8 mouse cellular contexts compared by ENCODE assay signal in genomic region chrX:73948647-73949046, GRCm38 (mm10). TPM values are rescaled to one million over a fixed set of nuclear protein-coding genes. Genes with fewer than 3 reads are reported as not detected.
A peak's percentile ranks its signal among the peaks of the same experiment; 100 is the strongest.
DNase-seq lines count a peak whose midpoint lies in the region; ATAC-seq lines count a peak whose summit lies in the region.

No protein-coding gene starts in this region.

- no peak overlapping the region for H3K4me3 ChIP-seq in hindbrain, embryonic 15.5 days
- H3K4me3 ChIP-seq in megakaryocyte, embryonic 14.5 days (replicated peaks) = peak overlapping the region; percentile 29

- H3K9me3 ChIP-seq in hindbrain, embryonic 15.5 days = no peaks in the 10 kb centered on the region
- no peaks in the 10 kb centered on the region for H3K9me3 ChIP-seq in megakaryocyte, embryonic 14.5 days

- H3K27ac ChIP-seq in hindbrain, embryonic 15.5 days (replicated peaks) = no peak overlapping the region

- WGBS in hindbrain, embryonic 15.5 days = 23% methylated on average over 4 of the region's 4 CpGs

- H3K4me1 ChIP-seq in hindbrain, embryonic 15.5 days (replicated peaks) = no peaks in the 10 kb centered on the region
- peaks cover 40% of the 10 kb centered on the region for H3K4me1 ChIP-seq in megakaryocyte, embryonic 14.5 days

- H3K27me3 ChIP-seq in hindbrain, embryonic 15.5 days = no peaks in the 10 kb centered on the region
- H3K27me3 ChIP-seq in megakaryocyte, embryonic 14.5 days (replicated peaks) = peaks cover 37% of the 10 kb centered on the region

- peak; percentile 65 for ATAC-seq in erythroid progenitor cell, adult 5-6 weeks (replicated peaks; ENCODE audit: low FRiP score, poor library complexity, severe bottlenecking)
- ATAC-seq in hindbrain, embryonic 15.5 days (ENCODE audit: low FRiP score, low read depth) = 0 out of 2 replicates have a peak, but pooled peaks have one; percentile 47

- DNase-seq in layer of hippocampus, adult 11-12 months (ENCODE audit: low spot score) = peak; percentile 62
- no peak for DNase-seq in layer of hippocampus, postnatal 36 days
- DNase-seq in adrenal gland, postnatal 36 days = peak; percentile 29 to 36
- DNase-seq in left cerebral cortex, adult 11 months (ENCODE audit: low spot score) = peak; percentile 30
- DNase-seq in right cerebral cortex, postnatal 25 days = peak; percentile 8

- H3K9ac ChIP-seq in hindbrain, embryonic 15.5 days = no peak overlapping the region

- H3K36me3 ChIP-seq in hindbrain, embryonic 15.5 days = peaks cover 46% of the 10 kb centered on the region
- H3K36me3 ChIP-seq in megakaryocyte, embryonic 14.5 days (replicated peaks; ENCODE audit: low read length) = peaks cover 99% of the 10 kb centered on the region

- H3K4me2 ChIP-seq in hindbrain, embryonic 15.5 days = no peak overlapping the region

RNA-seq across cellular contexts. Expression of gene Hcfc1, which starts 17.5 kb away (rescaled TPM):
- total RNA-seq in layer of hippocampus, postnatal 36 days (2021) = 10 to 100 TPM; 71.5 to 78.1 TPM
- total RNA-seq in adrenal gland, postnatal 36 days (2021) = 10 to 100 TPM; 56.9 to 57.1 TPM
- total RNA-seq in erythroid progenitor cell, adult 5-6 weeks (2015; ENCODE audit: low replicate concordance) = 192 and 209 TPM in 2 replicates
- 123 and 145 TPM in 2 replicates for total RNA-seq in erythroid progenitor cell, adult 5-6 weeks (2017; ENCODE audit: low replicate concordance)
- polyA plus RNA-seq in hindbrain, embryonic 15.5 days (2015; fragmentation: Nextera tagmentation; extraction: Ambion mirVana) = 46.4 and 47.1 TPM in 2 replicates
- 58.4 and 162 TPM in 2 replicates for polyA plus RNA-seq in megakaryocyte, embryonic 14.5 days (2012; ENCODE audit: insufficient read depth, low replicate concordance)

RNA-seq across cellular contexts. Expression of gene Renbp, which starts 18.0 kb away (rescaled TPM):
- 1 to 10 TPM; 3.0 to 4.2 TPM for total RNA-seq in layer of hippocampus, postnatal 36 days (2021)
- total RNA-seq in adrenal gland, postnatal 36 days (2021) = 10 to 100 TPM; 16.1 to 23.8 TPM
- total RNA-seq in erythroid progenitor cell, adult 5-6 weeks (2015; ENCODE audit: low replicate concordance) = 3.4 TPM in 1 of 2 replicates, not detected in the other
- 1.7 TPM in 1 of 2 replicates, not detected in the other for total RNA-seq in erythroid progenitor cell, adult 5-6 weeks (2017; ENCODE audit: low replicate concordance)
- polyA plus RNA-seq in hindbrain, embryonic 15.5 days (2015; fragmentation: Nextera tagmentation; extraction: Ambion mirVana) = 13.3 and 14.1 TPM in 2 replicates
- 31.2 and 114 TPM in 2 replicates for polyA plus RNA-seq in megakaryocyte, embryonic 14.5 days (2012; ENCODE audit: insufficient read depth, low replicate concordance)

RNA-seq across cellular contexts. Expression of gene Naa10, which starts 26.9 kb away (rescaled TPM):
- 10 to 100 TPM; 65.5 to 70.5 TPM for total RNA-seq in layer of hippocampus, postnatal 36 days (2021)
- total RNA-seq in adrenal gland, postnatal 36 days (2021) = 10 to 100 TPM; 76.0 to 85.1 TPM
- total RNA-seq in erythroid progenitor cell, adult 5-6 weeks (2015; ENCODE audit: low replicate concordance) = 17.7 and 34.8 TPM in 2 replicates
- total RNA-seq in erythroid progenitor cell, adult 5-6 weeks (2017; ENCODE audit: low replicate concordance) = 14.7 and 25.9 TPM in 2 replicates
- polyA plus RNA-seq in hindbrain, embryonic 15.5 days (2015; fragmentation: Nextera tagmentation; extraction: Ambion mirVana) = 93.3 and 98.4 TPM in 2 replicates
- 58.9 and 174 TPM in 2 replicates for polyA plus RNA-seq in megakaryocyte, embryonic 14.5 days (2012; ENCODE audit: insufficient read depth, low replicate concordance)

RNA-seq across cellular contexts. Expression of gene Arhgap4, which starts 27.0 kb away (rescaled TPM):
- 1 to 10 TPM; 5.4 to 6.4 TPM for total RNA-seq in layer of hippocampus, postnatal 36 days (2021)
- 1 to 10 TPM; 2.9 to 3.0 TPM for total RNA-seq in adrenal gland, postnatal 36 days (2021)
- total RNA-seq in erythroid progenitor cell, adult 5-6 weeks (2015; ENCODE audit: low replicate concordance) = 12.2 and 16.9 TPM in 2 replicates
- total RNA-seq in erythroid progenitor cell, adult 5-6 weeks (2017; ENCODE audit: low replicate concordance) = 14.5 and 21.0 TPM in 2 replicates
- polyA plus RNA-seq in hindbrain, embryonic 15.5 days (2015; fragmentation: Nextera tagmentation; extraction: Ambion mirVana) = 3.5 and 3.6 TPM in 2 replicates
- polyA plus RNA-seq in megakaryocyte, embryonic 14.5 days (2012; ENCODE audit: insufficient read depth, low replicate concordance) = 6.6 and 13.3 TPM in 2 replicates

RNA-seq across cellular contexts. Expression of gene L1cam, which starts 52.7 kb away (rescaled TPM):
- total RNA-seq in layer of hippocampus, postnatal 36 days (2021) = 100 to 1,000 TPM; 134 TPM
- total RNA-seq in adrenal gland, postnatal 36 days (2021) = 10 to 100 TPM in 1 of 2 experiments, 1 to 10 TPM in 1; 9.8 to 10.0 TPM
- 6.8 and 10.5 TPM in 2 replicates for total RNA-seq in erythroid progenitor cell, adult 5-6 weeks (2015; ENCODE audit: low replicate concordance)
- 0.23 and 1.3 TPM in 2 replicates for total RNA-seq in erythroid progenitor cell, adult 5-6 weeks (2017; ENCODE audit: low replicate concordance)
- 85.5 and 126 TPM in 2 replicates for polyA plus RNA-seq in hindbrain, embryonic 15.5 days (2015; fragmentation: Nextera tagmentation; extraction: Ambion mirVana)
- polyA plus RNA-seq in megakaryocyte, embryonic 14.5 days (2012; ENCODE audit: insufficient read depth, low replicate concordance) = 0.96 TPM in 1 of 2 replicates, not detected in the other

Comparison
In these comparisons a context has a peak if more than half of its experiments do, and no peak if none do; other contexts are left out.
1. DNase-seq: peak in layer of hippocampus, adult 11-12 months (single experiment), adrenal gland, postnatal 36 days (2 of 2), left cerebral cortex, adult 11 months (single experiment) and right cerebral cortex, postnatal 25 days (single experiment); none in layer of hippocampus, postnatal 36 days (0 of 2).